Mouse (Mus musculus): ENCODE measurements around the gene Pcnx4.

Gene Pcnx4

GRCm38 (mm10) chr12:72612053-72612452, 75.9 kb downstream of the Pcnx4 start:
- no peak for DNase-seq

DNA sequence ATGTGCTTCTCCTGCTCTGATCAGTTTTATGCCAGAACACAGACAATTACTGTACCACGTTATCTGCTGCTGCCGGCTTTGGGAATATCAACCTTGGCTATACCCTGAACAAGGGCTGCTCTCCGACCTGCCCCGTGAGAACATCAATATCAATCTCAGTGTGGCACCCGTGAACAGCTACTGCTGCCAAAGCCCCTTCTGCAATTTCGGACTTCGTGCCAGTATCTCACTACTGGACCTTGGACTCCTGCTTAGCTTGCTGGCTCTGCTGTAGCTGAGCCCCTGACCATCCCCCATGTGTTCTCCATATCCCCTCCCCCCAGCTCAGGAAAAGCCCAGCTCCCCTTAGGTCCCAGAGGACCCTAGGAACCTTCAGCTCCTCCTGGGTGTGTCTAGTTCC, 84.7 kb downstream of the Pcnx4 start:
- no peak for DNase-seq

DNA sequence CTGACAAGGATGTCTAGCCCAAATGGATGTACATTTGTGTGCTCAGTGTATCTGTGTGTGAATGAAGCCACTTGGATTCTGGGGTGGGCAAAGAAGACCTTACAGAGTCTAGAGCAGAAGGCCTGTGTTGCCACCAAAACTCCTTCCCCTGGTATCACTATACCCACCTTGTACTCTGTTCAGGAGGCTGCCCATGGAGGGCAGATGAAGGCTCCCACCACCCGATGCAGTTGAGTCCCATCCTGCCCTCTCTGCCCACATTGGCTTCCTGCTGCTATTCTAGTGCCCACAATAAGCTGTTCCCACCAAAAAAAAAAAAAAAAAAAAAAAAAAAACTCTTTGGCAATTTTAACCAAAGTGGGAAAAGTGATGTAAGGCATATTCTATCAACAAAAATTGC, 85.3 kb downstream of the Pcnx4 start:
- DNase-seq, result no peak

DNA sequence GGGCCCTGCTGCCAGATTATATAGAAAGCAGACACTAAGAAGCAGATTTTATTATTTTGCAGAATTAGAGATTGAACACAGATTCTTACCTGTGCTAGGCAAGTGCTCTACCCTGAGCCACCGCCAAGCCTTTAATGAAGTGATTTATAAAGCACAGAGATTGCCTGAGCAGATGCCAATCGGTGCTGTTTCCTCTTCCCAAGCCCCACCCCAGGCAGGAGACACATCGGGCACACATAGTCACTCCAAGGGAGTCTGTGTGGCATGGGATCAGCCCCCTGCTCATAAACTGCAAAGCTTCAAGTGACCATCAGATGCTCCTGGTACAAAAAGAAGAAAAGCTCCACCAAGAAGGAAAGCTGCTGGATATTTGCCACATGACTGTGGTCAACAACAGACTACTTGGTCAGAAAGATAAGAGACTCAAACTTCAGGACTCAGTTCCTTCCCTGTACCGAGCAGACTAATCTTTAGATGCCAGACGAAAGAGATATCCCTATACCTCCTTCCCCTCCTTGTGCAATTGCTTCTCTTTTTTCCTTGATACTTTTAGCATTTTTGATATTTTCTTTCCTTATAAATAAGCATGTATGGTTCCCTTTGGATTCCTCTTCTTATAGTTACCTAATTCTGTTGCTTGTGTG, 86.8 kb downstream of the Pcnx4 start:
- no peak for DNase-seq

GRCm38 (mm10) chr12:72628751-72629150, 92.6 kb downstream of the Pcnx4 start:
- no peak for DNase-seq

All from cerebellum, adult 8-10 months (tissue).